Mouse (Mus musculus) thymus, postnatal 10 days (tissue): Measurements from ENCODE around the gene Gemin2.
"Not testable (repeated sequence)": the region's sequence is repeated elsewhere in the genome, so short reads cannot be mapped to it uniquely, and the experiment has no call there.

Experiments
- DNase-seq, 2 experiments: peaks; one replicate each; pipeline ENCODE4 v3.0.0; 2021; ENCODE audit warnings: low spot score in 2 of 2

The Gemin2 gene

DNA sequence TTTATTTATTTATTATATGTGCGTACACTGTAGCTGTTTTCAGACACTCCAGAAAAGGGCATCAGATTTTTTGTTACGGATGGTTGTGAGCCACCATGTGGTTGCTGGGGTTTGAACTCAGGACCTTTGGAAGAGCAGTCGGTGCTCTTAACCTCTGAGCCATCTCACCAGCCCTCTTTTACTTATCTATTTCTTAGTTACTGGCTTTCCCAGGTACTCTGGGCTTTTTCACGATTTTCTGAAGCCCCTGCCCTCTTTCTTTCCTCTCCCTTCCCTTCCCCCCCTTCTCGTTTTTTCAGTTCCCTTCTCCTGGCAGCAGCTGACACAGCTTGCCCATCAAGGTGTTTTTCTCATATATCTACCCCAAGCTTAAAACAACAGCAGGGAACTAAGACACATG lies 45.0 kb downstream of the Gemin2 start:
- not testable (repeated sequence) for DNase-seq

DNA sequence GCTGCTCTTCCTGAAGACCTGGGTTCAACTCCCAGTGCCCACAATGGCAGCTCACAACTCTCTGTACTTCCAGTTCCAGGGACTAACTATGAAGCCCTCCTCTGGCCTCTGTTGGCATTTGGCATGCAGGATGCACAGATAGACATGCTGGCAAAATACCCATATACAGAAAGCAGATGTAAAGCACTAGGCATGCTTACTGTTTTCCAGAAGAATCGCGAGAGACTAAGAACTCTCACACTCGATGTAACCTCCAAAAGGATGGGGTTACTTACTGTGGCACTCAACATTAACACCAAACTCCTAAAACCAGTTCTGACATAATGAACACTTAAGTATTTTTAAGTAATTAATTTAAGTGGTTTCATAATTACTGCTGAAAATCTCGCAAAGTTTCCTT lies 47.1 kb downstream of the Gemin2 start:
- DNase-seq = no peak

DNA sequence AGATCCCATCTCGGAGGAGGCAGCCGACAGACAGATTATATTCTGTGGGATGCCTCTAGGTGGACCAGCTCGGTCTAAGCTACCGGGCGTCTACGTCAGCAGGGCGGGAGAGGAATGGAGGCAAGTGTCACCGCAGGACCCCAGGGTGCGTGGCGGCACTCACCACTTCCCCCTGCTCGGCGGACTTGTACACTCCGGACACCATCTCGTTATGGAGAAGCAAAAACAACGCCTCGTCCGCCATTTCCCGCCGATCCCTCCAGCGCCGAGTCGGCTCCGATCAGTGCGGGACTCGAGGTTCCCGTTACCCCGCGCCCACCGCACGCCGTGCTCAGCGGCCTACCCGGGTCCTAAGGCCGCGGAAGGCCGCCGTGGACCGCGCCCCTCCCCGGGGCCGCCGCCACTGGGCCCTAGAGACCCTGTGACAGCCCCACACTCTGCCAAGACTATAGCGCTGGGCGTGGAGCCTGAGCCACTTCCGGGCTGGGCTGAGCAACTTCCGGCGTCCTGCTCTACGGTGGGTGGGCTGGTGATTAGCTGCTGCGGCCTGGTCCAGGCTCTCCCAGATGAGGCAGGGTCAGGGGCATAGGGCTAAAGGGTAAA lies 47.9 kb downstream of the Gemin2 start, which contains the start of gene Trappc6b:
TSS of gene Trappc6b (minus strand) at position 480 of the 603 bp plus-strand sequence.
- peak; percentile 50 to 66 for DNase-seq

DNA sequence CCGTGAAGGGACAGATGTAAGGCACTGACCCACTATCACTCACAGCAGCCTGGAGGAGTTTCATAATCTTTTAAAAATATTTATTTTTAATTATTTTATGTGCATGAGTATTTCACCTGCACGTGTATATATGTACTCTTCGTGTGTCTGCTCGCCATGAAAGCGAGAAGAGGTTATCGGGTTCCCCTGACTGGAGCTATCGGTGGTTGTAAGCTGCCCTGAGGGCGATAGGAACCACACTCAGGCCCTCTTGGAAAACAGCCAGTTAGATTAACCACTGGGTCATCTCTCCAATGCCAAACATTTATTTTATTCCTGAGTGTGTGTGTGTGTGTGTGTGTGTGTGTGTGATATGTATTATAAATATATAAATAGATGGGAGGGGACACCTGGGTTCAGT lies 51.6 kb downstream of the Gemin2 start:
- no peak for DNase-seq

DNA sequence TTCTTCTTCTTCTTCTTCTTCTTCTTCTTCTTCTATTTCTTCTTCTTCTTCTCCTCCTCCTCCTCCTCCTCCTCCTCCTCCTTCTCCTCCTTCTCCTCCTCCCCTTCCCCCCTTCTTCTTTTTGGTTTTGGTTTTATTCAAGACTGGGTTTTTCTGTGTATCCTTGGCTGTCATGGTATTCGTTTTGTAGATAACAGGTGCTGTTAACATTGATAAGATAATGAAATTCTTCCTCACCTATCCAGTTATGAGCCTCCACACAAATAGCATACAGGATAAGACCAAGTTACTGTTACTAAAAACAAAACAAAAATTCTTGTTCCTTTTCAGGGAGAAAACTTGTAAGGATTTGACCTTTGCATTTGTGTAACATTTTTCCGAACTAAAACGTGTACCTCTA lies 52.6 kb downstream of the Gemin2 start:
- no peak for DNase-seq

DNA sequence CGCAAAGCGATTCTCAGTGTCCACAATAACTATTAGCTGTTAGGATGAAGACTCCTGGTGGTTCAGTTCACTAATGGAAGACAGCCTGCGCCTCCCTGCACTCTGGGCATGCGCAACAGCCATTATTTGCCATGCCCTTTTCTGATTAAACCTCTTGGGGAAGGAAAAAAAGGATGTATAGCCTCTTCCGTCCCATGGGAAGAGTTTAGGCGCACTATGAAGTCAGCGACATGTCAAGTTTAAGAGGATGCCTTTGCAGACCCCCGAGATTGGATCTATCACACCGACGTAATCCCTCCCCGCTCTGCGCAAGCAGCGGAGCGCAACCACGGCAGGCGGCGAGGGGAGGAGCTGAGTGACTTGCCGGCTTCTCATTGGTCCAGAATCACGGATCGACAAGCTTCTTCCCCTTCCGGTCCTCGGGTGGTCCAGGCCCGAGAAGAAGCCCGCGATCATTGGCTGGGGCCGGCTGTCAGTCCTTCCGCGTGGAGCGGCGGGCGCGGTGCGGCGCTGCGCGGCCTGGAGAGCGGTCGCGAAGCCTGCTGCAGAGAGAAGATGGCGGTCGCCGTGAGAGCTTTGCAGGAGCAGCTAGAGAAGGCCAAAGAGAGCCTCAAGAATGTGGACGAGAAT lies 53.4 kb downstream of the Gemin2 start, which contains the start of gene Pnn:
TSS of gene Pnn (plus strand) at position 437 of the 630 bp plus-strand sequence.
- peak; percentile 94 to 97 for DNase-seq

DNA sequence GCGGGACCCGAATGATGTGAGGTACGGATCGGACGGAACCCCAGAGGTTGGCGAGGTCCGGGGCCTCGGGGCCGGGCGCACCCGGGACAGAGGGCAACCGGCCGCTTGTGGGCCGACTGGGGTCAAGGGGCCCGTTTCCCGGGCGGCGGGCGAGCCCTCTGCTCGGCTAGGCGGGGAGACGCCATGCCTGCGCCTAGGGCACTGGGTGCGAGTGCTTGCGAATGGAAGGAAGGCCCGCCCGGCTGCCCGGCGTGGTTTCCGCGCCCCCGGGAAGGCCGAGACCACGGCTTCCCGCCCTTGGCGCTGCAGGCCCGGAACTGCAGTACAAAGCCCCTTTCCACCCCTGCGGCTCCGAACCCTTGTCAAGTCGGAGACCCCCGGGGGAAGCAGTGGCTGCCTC lies 53.9 kb downstream of the Gemin2 start:
- peak in 1 of 2 experiments; percentile 55 for DNase-seq

DNA sequence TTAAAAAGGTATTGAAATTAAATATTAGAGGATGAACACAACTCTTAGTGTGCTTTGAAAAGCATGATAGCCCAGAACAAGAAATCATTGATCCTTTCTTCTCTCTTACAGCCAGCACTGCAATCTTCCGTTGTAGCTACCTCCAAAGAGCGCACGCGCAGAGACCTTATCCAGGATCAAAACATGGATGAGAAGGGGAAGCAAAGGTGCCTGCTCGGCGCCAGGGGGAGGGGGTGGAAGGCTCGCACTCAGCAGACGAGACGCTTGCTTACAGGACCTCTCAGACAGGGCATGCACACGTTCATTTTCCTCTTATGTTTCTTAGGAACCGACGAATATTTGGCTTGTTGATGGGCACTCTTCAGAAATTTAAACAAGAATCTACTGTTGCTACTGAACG lies 55.6 kb downstream of the Gemin2 start:
- no peak for DNase-seq

DNA sequence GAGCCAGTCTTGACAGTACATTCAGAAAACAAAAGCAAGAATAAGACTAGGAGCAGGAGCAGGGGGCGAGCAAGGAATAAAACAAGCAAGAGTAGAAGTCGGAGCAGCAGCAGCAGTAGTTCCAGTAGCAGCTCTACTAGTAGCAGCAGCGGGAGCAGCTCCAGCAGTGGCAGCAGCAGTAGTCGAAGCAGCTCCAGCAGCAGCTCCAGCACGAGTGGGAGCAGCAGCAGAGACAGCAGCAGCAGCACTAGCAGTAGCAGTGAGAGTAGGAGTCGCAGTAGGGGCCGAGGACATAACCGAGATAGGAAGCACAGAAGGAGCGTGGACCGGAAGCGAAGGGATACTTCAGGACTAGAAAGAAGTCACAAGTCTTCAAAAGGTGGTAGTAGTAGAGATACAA lies 59.1 kb downstream of the Gemin2 start:
- no peak for DNase-seq

DNA sequence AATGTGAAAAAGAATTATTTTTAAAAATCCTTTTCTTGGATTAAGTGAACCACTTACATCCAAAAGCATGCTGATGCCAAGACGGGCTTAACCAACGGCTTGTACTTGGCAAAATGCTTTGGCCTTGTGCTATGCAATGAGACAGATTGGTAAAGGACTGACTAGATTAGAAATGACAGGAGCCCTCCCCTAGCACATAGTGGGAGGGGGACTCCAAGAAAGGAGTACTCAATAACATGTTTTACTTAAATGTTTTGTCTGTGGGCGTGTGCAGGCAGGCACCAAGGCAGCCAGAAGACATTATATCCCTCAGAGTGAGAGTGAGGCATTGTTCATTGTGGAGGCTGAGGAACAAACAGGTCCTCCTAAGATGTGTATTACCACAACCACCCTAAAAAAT lies 60.9 kb downstream of the Gemin2 start:
- no peak for DNase-seq

DNA sequence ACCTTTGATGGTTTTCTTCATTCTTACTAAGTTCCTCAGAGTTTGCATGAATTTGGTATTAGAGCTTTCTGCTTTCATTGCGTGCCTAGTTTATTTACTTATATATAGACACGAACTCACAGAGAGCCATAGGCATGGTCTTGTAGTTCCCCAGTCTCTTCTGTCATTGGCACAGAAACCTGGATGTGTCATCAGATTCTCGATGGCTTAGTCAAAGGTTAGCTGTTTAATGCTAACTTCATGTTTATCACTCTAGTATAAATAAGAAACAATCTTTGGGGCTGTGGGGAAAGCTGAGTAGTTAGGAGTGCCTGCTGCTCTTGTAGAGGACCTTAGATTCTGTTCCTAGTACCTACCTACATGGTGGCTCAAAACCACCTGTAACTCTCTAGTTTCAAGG lies 63.8 kb downstream of the Gemin2 start:
- DNase-seq = no peak

DNA sequence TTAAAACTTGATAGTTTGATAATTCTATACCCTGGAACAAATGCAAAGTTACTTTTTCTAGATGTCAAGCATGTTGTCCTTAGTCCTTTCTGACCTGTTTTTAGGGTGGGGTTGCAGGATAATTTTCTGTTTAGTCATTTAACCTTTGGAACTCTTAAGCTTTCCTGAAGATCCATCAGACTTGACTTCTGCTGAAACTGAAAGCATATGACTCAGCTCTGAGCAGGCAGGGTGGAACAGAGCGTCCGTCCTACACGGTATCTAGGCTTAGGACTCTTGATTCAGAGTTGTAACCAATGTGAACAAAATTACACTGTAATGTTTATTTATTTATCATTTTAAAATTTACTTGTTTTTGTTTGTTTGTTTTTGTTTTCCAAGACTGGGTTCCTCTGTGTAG lies 64.7 kb downstream of the Gemin2 start:
- DNase-seq = no peak
